Mouse (Mus musculus): Measurements from ENCODE around the gene Msantd2.

Gene Msantd2

GRCm38 (mm10) chr9:37488611-37489396 lies at the start of gene Msantd2:
Gene Msantd2 (plus strand): TSS chr9:37489319.
- in situ Hi-C loops (cut with MboI; ENCODE audit: low sequenced_read_pairs): no loop called here

GRCm38 (mm10) chr9:37452401-37452800 lies 36.7 kb upstream of the Msantd2 start:
- in situ Hi-C loops (cut with MboI; ENCODE audit: low sequenced_read_pairs): loop anchor here (10.0 to 25.0 kb wide), 2 partner anchors 172 to 485 kb away; no protein-coding TSS in a partner anchor

- in situ Hi-C loops (cut with MboI; ENCODE audit: low sequenced_read_pairs): loop anchor here (10.0 to 25.0 kb wide), 2 partner anchors 171 to 484 kb away; no protein-coding TSS in a partner anchor
Measured at GRCm38 (mm10) chr9:37453328-37453727, 35.8 kb upstream of the Msantd2 start.

GRCm38 (mm10) chr9:37454011-37454492 lies 35.1 kb upstream of the Msantd2 start:
- in situ Hi-C loops (cut with MboI; ENCODE audit: low sequenced_read_pairs): loop anchor here (10.0 to 25.0 kb wide), 2 partner anchors 171 to 483 kb away; no protein-coding TSS in a partner anchor

DNA sequence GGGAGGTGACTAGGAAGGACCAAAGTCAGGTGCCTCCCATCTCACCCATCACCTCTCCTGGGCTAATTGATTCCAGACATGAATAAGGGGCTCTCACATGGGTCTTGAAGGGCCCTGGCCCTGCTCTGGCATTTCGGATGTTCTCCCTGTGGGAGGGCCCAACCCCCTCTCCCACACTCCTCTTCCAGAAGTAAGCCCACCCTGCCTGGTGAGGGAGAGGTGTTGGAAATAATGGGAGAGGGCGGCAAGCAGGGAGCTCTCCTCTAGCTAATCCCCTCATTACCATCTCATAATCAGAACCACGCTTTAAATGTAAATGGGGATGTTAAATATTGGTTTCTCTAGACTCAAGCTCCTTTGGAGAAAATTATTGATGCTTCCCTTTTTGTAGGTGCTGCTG lies 34.1 kb upstream of the Msantd2 start:
- in situ Hi-C loops (cut with MboI; ENCODE audit: low sequenced_read_pairs): loop anchor here (10.0 to 25.0 kb wide), 2 partner anchors 170 to 482 kb away; no protein-coding TSS in a partner anchor

GRCm38 (mm10) chr9:37455868-37456267 lies 33.3 kb upstream of the Msantd2 start:
- in situ Hi-C loops (cut with MboI; ENCODE audit: low sequenced_read_pairs): loop anchor here (10.0 to 25.0 kb wide), 2 partner anchors 169 to 481 kb away; no protein-coding TSS in a partner anchor

- in situ Hi-C loops (cut with MboI; ENCODE audit: low sequenced_read_pairs): loop anchor here (10.0 to 25.0 kb wide), 2 partner anchors 168 to 481 kb away; no protein-coding TSS in a partner anchor
Measured at GRCm38 (mm10) chr9:37456481-37456910, 32.6 kb upstream of the Msantd2 start.

DNA sequence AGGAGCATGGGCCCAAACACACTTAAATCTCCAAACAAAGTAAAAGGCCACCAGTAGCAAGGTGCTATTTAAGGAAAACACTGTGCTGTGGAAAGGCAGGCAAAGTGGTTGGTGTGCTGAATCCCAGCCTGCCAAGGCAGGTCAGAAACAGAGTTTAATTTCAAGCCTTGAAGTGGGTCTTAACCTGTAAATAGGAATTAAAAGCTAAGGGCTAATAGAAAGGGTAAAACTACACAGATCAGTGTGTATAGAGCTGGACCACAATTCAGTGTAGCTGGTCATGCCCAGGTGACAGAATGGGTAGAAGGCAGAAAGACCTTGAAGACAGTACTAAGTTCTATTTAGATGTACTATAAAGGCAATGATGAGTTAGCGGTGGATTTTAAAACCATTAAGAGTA lies 32.0 kb upstream of the Msantd2 start:
- in situ Hi-C loops (cut with MboI; ENCODE audit: low sequenced_read_pairs): loop anchor here (10.0 to 25.0 kb wide), 2 partner anchors 168 to 480 kb away; no protein-coding TSS in a partner anchor

GRCm38 (mm10) chr9:37459665-37460042 lies 29.5 kb upstream of the Msantd2 start:
- in situ Hi-C loops (cut with MboI; ENCODE audit: low sequenced_read_pairs): loop anchor here (10.0 to 25.0 kb wide), 2 partner anchors 165 to 478 kb away; no protein-coding TSS in a partner anchor

DNA sequence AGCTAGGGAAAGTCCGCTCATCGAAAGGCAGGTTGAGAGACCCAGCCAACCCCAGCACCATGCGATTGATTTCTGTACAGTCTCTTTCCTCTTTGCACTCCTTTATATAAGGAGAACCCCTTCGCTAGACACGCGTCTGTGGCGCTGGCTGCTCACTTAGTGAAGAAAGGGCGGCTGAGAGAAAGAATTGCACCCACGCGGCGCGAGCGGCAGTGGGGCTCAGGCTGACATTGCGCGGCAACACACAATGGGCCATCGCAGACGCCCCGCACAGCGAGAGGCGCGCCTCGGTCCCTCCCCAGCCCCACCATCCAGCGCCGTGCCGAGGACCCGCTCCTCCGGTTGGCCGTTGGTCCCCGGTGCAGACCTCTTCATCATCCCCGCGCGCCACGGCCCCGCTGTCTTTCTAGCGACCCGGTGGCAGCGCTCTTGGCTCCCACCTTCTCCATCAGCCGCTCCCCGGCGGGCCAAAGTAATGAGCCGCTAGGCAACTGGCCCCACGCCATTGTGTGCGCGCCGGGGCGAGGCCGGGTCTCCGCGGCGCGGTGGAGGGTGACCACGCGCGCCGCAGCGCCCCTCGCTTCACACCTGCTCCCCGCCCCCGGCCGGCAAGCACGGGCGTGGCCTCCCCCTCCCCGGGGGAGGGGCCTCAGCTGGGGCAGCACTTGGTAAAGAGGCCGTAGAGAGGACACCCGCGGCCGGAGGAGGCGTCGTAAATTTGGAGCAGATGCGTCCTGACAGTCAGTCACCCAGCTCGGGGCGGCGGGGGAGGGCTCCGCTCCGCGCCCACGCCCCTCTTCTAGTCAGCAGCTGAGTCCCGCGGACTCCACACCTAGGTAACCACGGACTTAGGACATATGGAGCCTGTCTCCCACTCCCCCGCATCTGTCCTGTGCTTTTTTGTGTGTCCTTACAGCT lies 28.8 kb upstream of the Msantd2 start:
- in situ Hi-C loops (cut with MboI; ENCODE audit: low sequenced_read_pairs): loop anchor here (25.0 kb wide), 1 partner anchor 477 kb away; no protein-coding TSS in a partner anchor

GRCm38 (mm10) chr9:37460961-37461340 lies 28.2 kb upstream of the Msantd2 start:
- in situ Hi-C loops (cut with MboI; ENCODE audit: low sequenced_read_pairs): loop anchor here (25.0 kb wide), 1 partner anchor 476 kb away; no protein-coding TSS in a partner anchor

DNA sequence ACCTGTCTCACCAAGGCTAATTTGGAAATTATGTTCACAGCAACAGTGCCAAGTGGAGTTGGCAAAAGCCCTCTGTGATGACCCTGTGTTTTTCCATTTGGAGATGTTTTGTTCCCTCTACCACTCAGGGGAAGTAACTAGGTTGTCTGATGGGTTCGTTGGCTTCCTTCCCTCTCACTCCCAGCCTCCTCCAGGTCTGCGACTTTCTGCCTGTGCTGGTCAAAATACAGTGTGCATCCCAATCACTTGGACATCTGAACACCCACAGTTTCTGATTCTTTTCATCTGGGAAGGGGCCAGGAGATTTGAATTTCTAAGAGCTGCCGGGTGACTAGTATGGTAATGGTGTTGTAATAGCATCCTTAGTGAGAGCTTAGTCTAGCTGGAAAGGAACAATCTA lies 27.5 kb upstream of the Msantd2 start:
- in situ Hi-C loops (cut with MboI; ENCODE audit: low sequenced_read_pairs): loop anchor here (25.0 kb wide), 1 partner anchor 476 kb away; no protein-coding TSS in a partner anchor

- in situ Hi-C loops (cut with MboI; ENCODE audit: low sequenced_read_pairs): loop anchor here (25.0 kb wide), 1 partner anchor 475 kb away; no protein-coding TSS in a partner anchor
Measured at GRCm38 (mm10) chr9:37462764-37463163, 26.4 kb upstream of the Msantd2 start.

DNA sequence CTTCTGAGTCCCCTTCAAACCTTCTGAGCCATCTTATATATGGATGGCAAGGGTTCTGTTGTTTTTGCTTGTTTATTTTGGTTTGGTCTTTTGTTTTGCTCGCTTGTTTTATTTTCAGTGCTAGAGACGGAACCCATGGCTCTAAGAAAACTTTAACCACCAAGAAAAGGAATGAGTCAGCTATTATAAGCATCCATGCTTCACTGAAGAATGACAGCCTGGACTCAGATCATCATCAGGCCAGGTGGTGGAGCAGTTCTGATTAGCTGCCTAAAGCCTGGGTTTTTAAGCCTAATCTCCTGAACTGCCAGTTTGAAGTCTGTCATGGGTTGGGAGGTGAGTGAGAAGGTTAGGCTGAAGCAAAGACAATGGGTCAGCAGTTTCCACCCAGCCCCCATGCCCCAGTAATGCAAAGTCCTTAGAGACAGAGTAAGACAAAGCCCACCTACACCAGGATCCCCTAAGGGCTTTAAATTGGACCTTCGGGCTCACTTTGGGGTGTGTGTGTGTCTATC lies 15.5 kb upstream of the Msantd2 start:
- in situ Hi-C loops (cut with MboI; ENCODE audit: low sequenced_read_pairs): loop anchor here (10.0 to 25.0 kb wide), 2 partner anchors 141 to 464 kb away; partner anchors contain the start of gene Spa17

- in situ Hi-C loops (cut with MboI; ENCODE audit: low sequenced_read_pairs): loop anchor here (10.0 to 25.0 kb wide), 2 partner anchors 140 to 462 kb away; partner anchors contain the start of gene Spa17
Measured at GRCm38 (mm10) chr9:37474923-37475322, 14.2 kb upstream of the Msantd2 start.

DNA sequence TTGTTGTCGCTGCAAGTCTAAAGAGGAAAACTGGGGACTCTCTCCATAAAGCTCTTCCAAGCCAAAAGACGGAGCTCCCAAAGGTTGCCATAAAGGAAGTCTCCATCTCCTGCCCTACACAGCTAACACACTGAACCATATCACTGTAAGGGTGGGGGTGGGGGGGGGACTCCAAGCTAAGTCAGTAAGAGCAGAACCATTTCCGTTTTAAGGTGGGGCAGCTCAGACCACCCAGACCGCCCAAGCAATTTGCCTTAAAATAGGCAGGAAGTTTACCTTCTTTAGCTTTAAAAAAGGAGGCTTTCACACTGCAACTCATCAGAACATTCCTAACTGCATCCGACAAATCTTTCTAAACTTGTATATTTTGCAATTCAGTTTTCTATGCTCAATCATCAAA lies 4.0 kb upstream of the Msantd2 start:
- in situ Hi-C loops (cut with MboI; ENCODE audit: low sequenced_read_pairs): no loop called here

DNA sequence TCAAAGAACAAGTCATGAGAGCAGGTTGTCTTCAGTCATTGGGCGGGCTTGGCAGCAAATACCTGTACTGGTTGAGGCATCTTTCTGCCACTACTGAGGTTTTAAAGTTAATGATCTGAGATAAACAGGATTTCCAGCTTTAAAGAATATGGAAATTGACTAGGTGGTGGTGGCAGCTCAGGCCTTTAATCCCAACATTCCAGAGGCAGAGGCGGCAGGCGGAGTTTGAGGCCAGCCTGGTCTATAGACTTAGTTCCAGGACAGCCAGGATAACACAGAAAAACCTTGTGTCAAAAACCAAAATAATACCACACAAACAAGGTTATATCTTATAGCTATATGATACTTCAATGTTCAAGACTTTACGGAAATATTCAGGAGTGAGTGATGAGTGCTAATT lies 1.1 kb upstream of the Msantd2 start:
- in situ Hi-C loops (cut with MboI; ENCODE audit: low sequenced_read_pairs): no loop called here

- in situ Hi-C loops (cut with MboI; ENCODE audit: low sequenced_read_pairs): no loop called here
Measured at GRCm38 (mm10) chr9:37489446-37490120, 464 bp downstream of the Msantd2 start.

GRCm38 (mm10) chr9:37495761-37496160 lies 6.6 kb downstream of the Msantd2 start:
- in situ Hi-C loops (cut with MboI; ENCODE audit: low sequenced_read_pairs): no loop called here

- in situ Hi-C loops (cut with MboI; ENCODE audit: low sequenced_read_pairs): no loop called here
Measured at GRCm38 (mm10) chr9:37496325-37496724, 7.2 kb downstream of the Msantd2 start.
